Mouse (Mus musculus) brown adipose tissue, adult 24 weeks (tissue): ENCODE results near the gene Pomp. TPM values are rescaled to one million over a fixed set of nuclear protein-coding genes. Genes with fewer than 3 reads are reported as not detected.

Experiments used
- H3K27ac ChIP-seq: fragments of 200-500 bp; replicated peaks from 2 replicates; pipeline ENCODE4 v1.5.1; 2012; ENCODE audit warnings: low read depth, mild to moderate bottlenecking, low read length
- H3K4me1 ChIP-seq: fragments of 200-500 bp; 2 replicates; pipeline ENCODE4 v1.6.1; 2012; ENCODE audit warnings: low read length, mixed read lengths; ENCODE audit not compliant: control insufficient read depth, insufficient read depth, insufficient read length
- H3K4me3 ChIP-seq: fragments of 200-500 bp; 2 replicates; pipeline ENCODE4 v1.5.1; 2012; ENCODE audit warnings: low read depth, mild to moderate bottlenecking, low read length, moderate library complexity; ENCODE audit not compliant: insufficient read depth
- polyA plus RNA-seq: library from polyadenylated mRNA; stranded (reverse); fragments of >200 nt; gene quantifications from 2 replicates; pipeline ENCODE4 v1.2.4, GENCODE M21; 2012; ENCODE audit not compliant: missing spikeins, insufficient read depth, insufficient read length

Pomp gene
- polyA plus RNA-seq, 1 experiment, result 239 TPM

DNA sequence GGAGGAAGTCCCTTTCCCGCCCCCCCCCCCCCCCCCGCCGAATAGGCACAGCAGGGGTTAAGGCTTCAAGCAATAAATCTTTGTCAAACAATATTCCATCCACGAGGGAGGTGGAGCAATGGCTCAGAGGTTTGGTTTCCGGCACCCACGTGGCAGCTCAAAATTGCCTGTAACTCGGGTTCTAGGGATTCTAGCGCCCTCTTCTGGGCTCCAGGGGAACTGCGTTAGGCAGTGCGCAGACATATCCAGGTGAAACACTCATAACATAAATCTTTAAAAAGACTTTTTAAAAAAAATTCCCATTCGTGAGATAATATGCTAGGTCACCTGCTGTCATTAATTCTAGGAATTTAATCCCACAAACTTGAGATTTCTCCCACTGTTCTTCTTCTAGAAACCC is 46.9 kb downstream of the Pomp start:
- Histone ChIP-seq H3K4me1 (no peaks in the 10 kb centered on the region), H3K27ac (no peak overlapping the region), H3K4me3 (no peak overlapping the region)

DNA sequence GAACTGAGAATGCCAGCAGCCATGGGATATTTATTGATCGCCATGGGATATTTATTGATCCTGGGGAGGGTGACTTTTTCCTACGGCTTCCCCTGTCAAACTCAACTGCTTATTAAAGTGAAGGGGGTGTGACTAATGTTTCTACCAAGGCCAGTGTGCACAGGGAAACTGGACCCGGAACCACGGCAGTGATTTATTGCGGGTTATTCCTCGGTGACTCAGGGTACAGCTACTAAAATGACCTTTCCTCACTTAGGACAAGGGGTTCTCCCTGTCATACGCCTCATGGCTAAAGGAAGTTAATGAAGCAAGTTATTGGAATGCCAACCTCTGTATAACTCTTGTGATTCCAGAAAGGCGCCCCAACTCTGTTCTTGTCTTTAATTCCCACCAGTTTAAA is 47.6 kb downstream of the Pomp start:
- no peak overlapping the region for H3K4me3 ChIP-seq
- H3K4me1 ChIP-seq, result no peaks in the 10 kb centered on the region
- H3K27ac ChIP-seq, result no peak overlapping the region

DNA sequence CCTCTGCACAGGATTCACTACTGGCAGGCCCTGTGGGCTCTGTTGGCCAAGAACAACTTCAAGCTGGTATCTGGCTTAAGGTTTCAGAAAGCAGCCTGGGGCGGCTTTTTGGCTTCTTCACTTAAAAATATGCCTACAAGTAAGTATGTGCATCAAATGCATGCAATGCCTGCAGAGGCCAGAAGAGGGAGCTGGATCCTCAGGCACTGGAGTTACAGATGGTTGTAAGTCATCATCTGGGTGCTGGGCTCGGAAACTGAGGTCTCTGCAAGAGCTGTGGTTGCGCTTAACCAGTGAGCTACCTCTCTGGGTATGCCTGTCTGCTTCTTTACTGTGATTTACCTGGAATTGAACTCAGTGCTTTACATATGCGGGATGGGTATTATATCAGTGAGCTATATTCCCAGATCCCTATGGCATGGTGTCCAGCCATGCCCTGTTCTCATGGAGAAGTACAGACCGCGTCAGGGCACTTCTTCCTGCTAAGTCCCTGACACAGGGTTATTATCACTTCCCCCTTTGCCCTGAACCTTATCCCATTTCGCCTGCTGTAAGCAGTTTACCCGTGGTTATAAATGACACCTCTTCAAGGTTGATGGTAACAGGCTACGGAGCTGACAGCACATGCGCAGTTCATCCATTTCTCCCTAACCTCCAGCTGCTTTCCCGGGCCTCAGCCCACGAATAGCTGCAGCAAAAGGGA is 50.7 kb downstream of the Pomp start:
- no peak overlapping the region for H3K4me3 ChIP-seq
- peaks cover 4% of the 10 kb centered on the region for H3K4me1 ChIP-seq
- H3K27ac ChIP-seq, result no peak overlapping the region

DNA sequence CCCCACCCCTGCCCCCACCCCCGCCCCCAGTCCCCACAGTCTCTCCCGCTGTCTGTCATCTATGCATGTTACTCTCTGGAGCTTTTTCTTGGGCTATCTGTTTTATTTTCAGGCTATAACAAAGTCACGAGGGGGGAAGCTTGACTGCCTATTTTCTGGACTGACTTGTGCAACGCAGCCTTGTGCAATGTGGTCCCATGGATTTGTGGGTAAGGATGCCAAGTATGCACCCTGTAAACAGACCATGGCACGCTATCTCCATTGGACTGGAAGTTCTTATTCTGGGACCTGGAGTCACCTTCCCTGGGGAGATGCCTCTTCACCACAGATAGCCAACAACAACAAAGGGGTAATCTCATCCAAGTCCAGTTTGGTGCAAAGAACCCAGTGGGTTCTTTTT is 51.5 kb downstream of the Pomp start:
- H3K4me3 ChIP-seq, result no peak overlapping the region
- no peak overlapping the region for H3K27ac ChIP-seq
- peaks cover 4% of the 10 kb centered on the region for H3K4me1 ChIP-seq

- Histone ChIP-seq H3K4me3 (no peak overlapping the region), H3K27ac (no peak overlapping the region), H3K4me1 (peaks cover 7% of the 10 kb centered on the region)
Measured at GRCm38 (mm10) chr5:147913241-147913842, 53.1 kb downstream of the Pomp start.

GRCm38 (mm10) chr5:147915038-147915566 is 54.8 kb downstream of the Pomp start:
- Histone ChIP-seq H3K4me3 (no peak overlapping the region), H3K27ac (no peak overlapping the region), H3K4me1 (peaks cover 7% of the 10 kb centered on the region)

DNA sequence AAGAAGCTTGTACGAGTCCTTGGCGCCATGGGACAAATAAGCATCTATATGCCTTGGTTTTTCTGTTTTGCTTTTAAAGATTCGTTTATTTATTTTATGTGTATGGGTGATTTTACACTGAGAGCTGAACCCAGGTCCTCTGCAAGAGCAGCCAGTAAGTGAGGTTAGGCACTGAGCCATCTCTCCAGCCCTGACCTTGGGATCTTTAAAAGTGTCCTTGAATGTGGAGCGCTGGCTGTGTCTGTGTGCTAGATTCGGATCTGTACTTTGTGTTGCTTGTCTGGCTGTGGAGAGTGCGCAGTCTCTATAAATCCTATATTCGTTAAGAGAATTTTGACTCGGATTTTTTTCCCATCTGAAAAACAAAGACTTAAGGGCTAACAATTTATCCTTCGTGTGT is 55.9 kb downstream of the Pomp start:
- no peak overlapping the region for H3K27ac ChIP-seq
- peaks cover 7% of the 10 kb centered on the region for H3K4me1 ChIP-seq
- no peak overlapping the region for H3K4me3 ChIP-seq

- peaks cover 6% of the 10 kb centered on the region for H3K4me1 ChIP-seq
- H3K4me3 ChIP-seq, result no peak overlapping the region
- H3K27ac ChIP-seq, result no peak overlapping the region
Measured at GRCm38 (mm10) chr5:147918044-147918846, 58.0 kb downstream of the Pomp start.

DNA sequence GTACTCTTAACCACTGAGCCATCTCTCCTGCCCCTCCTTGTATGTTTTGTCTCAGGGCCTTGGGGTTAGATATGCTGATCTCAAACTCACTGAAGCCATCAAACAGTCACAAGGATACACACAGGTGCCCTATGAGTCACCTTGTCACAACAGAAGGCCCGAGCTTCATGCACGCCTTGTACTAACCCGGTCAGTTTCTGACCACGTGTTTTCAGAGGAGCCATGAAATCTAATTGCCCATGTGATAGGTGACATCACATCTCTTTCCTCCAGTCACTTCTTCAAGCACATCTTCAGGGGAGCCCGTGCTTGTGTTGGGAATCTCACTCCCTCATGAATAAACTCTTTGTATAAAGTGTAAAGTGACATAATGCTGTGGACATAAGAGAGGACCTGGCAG is 64.4 kb downstream of the Pomp start:
- no peak overlapping the region for H3K27ac ChIP-seq
- H3K4me3 ChIP-seq, result no peak overlapping the region
- H3K4me1 ChIP-seq, result no peaks in the 10 kb centered on the region

Other genes starting within 250 kb of the Pomp start
- 15.6 and 24.1 TPM in 2 replicates for gene Flt1, start 134.4 kb upstream of the Pomp start, polyA plus RNA-seq
- 7.9 and 10.8 TPM in 2 replicates for gene Slc46a3, start 34.4 kb downstream of the Pomp start, polyA plus RNA-seq
- gene Mtus2, start 96.9 kb downstream of the Pomp start, polyA plus RNA-seq, result 1.8 and 3.4 TPM in 2 replicates